Mouse (Mus musculus): Measurements from ENCODE around the gene Trappc13. TPM values are rescaled to one million over a fixed set of nuclear protein-coding genes. Genes with fewer than 3 reads are reported as not detected.

Gene Trappc13
- polyA plus RNA-seq, 1 experiment from 2014 or later: 29.1 TPM

GRCm38 (mm10) chr13:104112266-104112900 is 65.9 kb downstream of the Trappc13 start:
- H3K9ac ChIP-seq: no peak overlapping the region
- H3K27ac ChIP-seq: no peak overlapping the region
- no peak for DNase-seq
- no peak overlapping the region for H3K4me2 ChIP-seq
- no peak for ATAC-seq (ENCODE audit: low read depth)
- H3K4me3 ChIP-seq (replicated peaks): no peak overlapping the region
- H3K4me1 ChIP-seq (replicated peaks): peaks cover 20% of the 10 kb centered on the region
- H3K36me3 ChIP-seq: no peaks in the 10 kb centered on the region
- peaks cover 26% of the 10 kb centered on the region for H3K27me3 ChIP-seq
- WGBS (ENCODE audit: insufficient replicate concordance): 45% methylated on average over 12 of the region's 12 CpGs
- no peaks in the 10 kb centered on the region for H3K9me3 ChIP-seq (replicated peaks)

GRCm38 (mm10) chr13:104110526-104110925 is 67.7 kb downstream of the Trappc13 start:
- Histone ChIP-seq H3K9me3 (replicated peaks) (no peaks in the 10 kb centered on the region), H3K4me3 (replicated peaks) (peak overlapping the region; percentile 65), H3K4me1 (replicated peaks) (peaks cover 20% of the 10 kb centered on the region), H3K4me2 (peak overlapping the region; percentile 87), H3K27me3 (peaks cover 26% of the 10 kb centered on the region), H3K9ac (0 out of 2 replicates have a peak overlapping the region, but pooled peaks have one; percentile 68), H3K36me3 (no peaks in the 10 kb centered on the region), H3K27ac (no peak overlapping the region)
- DNase-seq (no peak), ATAC-seq (ENCODE audit: low read depth) (no peak)
- 55% methylated on average over 7 of the region's 7 CpGs for WGBS (ENCODE audit: insufficient replicate concordance)

- peaks cover 20% of the 10 kb centered on the region for H3K4me1 ChIP-seq (replicated peaks)
- H3K4me2 ChIP-seq: peak overlapping the region; percentile 87
- H3K9ac ChIP-seq: peak overlapping the region; percentile 68
- H3K4me3 ChIP-seq (replicated peaks): peak overlapping the region; percentile 65
- WGBS (ENCODE audit: insufficient replicate concordance): 7% methylated on average over 38 of the region's 38 CpGs
- DNase-seq: peak; percentile 4
- H3K36me3 ChIP-seq: no peaks in the 10 kb centered on the region
- peak; percentile 25 for ATAC-seq (ENCODE audit: low read depth)
- H3K27ac ChIP-seq: no peak overlapping the region
- no peaks in the 10 kb centered on the region for H3K9me3 ChIP-seq (replicated peaks)
- H3K27me3 ChIP-seq: peaks cover 26% of the 10 kb centered on the region
These were observed 68.3 kb downstream of the Trappc13 start for GRCm38 (mm10) chr13:104109816-104110521.

- Histone ChIP-seq H3K4me2 (peak within 1 kb of the TSS; percentile 87), H3K27ac (no peak within 1 kb of the TSS; the same call in 1 of the 2 replicates), H3K36me3 (no peaks in the 10 kb centered on the region), H3K9me3 (replicated peaks) (no peaks in the 10 kb centered on the region), H3K9ac (peak within 1 kb of the TSS; percentile 68), H3K4me3 (replicated peaks) (peak within 1 kb of the TSS; percentile 65), H3K27me3 (peaks cover 26% of the 10 kb centered on the region), H3K4me1 (replicated peaks) (peaks cover 20% of the 10 kb centered on the region)
- ATAC-seq (ENCODE audit: low read depth): peak; percentile 98
- peak; percentile 81 for DNase-seq
- WGBS (ENCODE audit: insufficient replicate concordance): 1% methylated on average over 37 of the region's 44 CpGs
These were observed 68.9 kb downstream of the Trappc13 start, which contains the start of the genes Nln and Sgtb for GRCm38 (mm10) chr13:104109288-104109815. Nln (minus strand) TSS chr13:104109614. Sgtb (plus strand) TSS chr13:104109741.

GRCm38 (mm10) chr13:104108651-104109287 is 69.5 kb downstream of the Trappc13 start:
- ATAC-seq (ENCODE audit: low read depth): peak; percentile 25
- 1% methylated on average over 24 of the region's 24 CpGs for WGBS (ENCODE audit: insufficient replicate concordance)

GRCm38 (mm10) chr13:104101606-104102235 is 76.5 kb downstream of the Trappc13 start:
- H3K27ac ChIP-seq: no peak overlapping the region
- H3K4me2 ChIP-seq: no peak overlapping the region
- H3K36me3 ChIP-seq: 0 out of 2 replicates have a peak, but pooled peaks cover 2% of the 10 kb centered on the region
- H3K9me3 ChIP-seq (replicated peaks): no peaks in the 10 kb centered on the region
- H3K9ac ChIP-seq: no peak overlapping the region
- ATAC-seq (ENCODE audit: low read depth) (no peak), DNase-seq (no peak)
- WGBS (ENCODE audit: insufficient replicate concordance): 61% methylated on average over 5 of the region's 5 CpGs
- no peaks in the 10 kb centered on the region for H3K4me1 ChIP-seq (replicated peaks)
- no peak overlapping the region for H3K4me3 ChIP-seq (replicated peaks)
- no peaks in the 10 kb centered on the region for H3K27me3 ChIP-seq

More at GRCm38 (mm10) chr13:104108651-104109287, 69.5 kb downstream of the Trappc13 start:
- Histone ChIP-seq H3K36me3 (0 out of 2 replicates have a peak, but pooled peaks cover under 1% of the 10 kb centered on the region), H3K4me1 (replicated peaks) (peaks cover 20% of the 10 kb centered on the region), H3K27me3 (peaks cover 26% of the 10 kb centered on the region), H3K4me3 (replicated peaks) (peak overlapping the region; percentile 65), H3K4me2 (peak overlapping the region; percentile 87), H3K9ac (peak overlapping the region; percentile 67), H3K9me3 (replicated peaks) (no peaks in the 10 kb centered on the region), H3K27ac (no peak overlapping the region; the same call in 1 of the 2 replicates)
- DNase-seq: peak; percentile 6

GRCm38 (mm10) chr13:104100416-104100815 is 77.9 kb downstream of the Trappc13 start:
- H3K27ac ChIP-seq: no peak overlapping the region
- 0 out of 2 replicates have a peak, but pooled peaks cover 2% of the 10 kb centered on the region for H3K36me3 ChIP-seq
- ATAC-seq (ENCODE audit: low read depth) (no peak), DNase-seq (no peak)
- no peaks in the 10 kb centered on the region for H3K9me3 ChIP-seq (replicated peaks)
- no peak overlapping the region for H3K4me2 ChIP-seq
- H3K27me3 ChIP-seq: no peaks in the 10 kb centered on the region
- no peak overlapping the region for H3K4me3 ChIP-seq (replicated peaks)
- H3K9ac ChIP-seq: no peak overlapping the region
- WGBS (ENCODE audit: insufficient replicate concordance): 75% methylated on average over 4 of the region's 4 CpGs
- H3K4me1 ChIP-seq (replicated peaks): no peaks in the 10 kb centered on the region

- Histone ChIP-seq H3K4me3 (replicated peaks) (no peak overlapping the region), H3K36me3 (no peaks in the 10 kb centered on the region), H3K4me1 (replicated peaks) (no peaks in the 10 kb centered on the region; the same call in 1 of the 2 replicates), H3K27ac (no peak overlapping the region), H3K27me3 (no peaks in the 10 kb centered on the region), H3K9me3 (replicated peaks) (no peaks in the 10 kb centered on the region), H3K9ac (no peak overlapping the region), H3K4me2 (no peak overlapping the region)
- DNase-seq (no peak), ATAC-seq (ENCODE audit: low read depth) (no peak)
- WGBS (ENCODE audit: insufficient replicate concordance): 80% methylated on average over 7 of the region's 7 CpGs
These were observed 81.1 kb downstream of the Trappc13 start for GRCm38 (mm10) chr13:104097190-104097589.

GRCm38 (mm10) chr13:104095955-104096354 is 82.3 kb downstream of the Trappc13 start:
- H3K27me3 ChIP-seq: no peaks in the 10 kb centered on the region
- no peaks in the 10 kb centered on the region; the same call in 1 of the 2 replicates for H3K4me1 ChIP-seq (replicated peaks)
- H3K9ac ChIP-seq: no peak overlapping the region
- H3K27ac ChIP-seq: no peak overlapping the region
- 62% methylated on average over 7 of the region's 7 CpGs for WGBS (ENCODE audit: insufficient replicate concordance)
- no peak for DNase-seq
- H3K4me3 ChIP-seq (replicated peaks): no peak overlapping the region
- no peak for ATAC-seq (ENCODE audit: low read depth)
- H3K4me2 ChIP-seq: no peak overlapping the region
- no peaks in the 10 kb centered on the region for H3K9me3 ChIP-seq (replicated peaks)
- H3K36me3 ChIP-seq: no peaks in the 10 kb centered on the region

- Histone ChIP-seq H3K9me3 (replicated peaks) (no peaks in the 10 kb centered on the region), H3K27me3 (no peaks in the 10 kb centered on the region), H3K4me2 (no peak overlapping the region), H3K9ac (no peak overlapping the region), H3K36me3 (no peaks in the 10 kb centered on the region), H3K4me1 (replicated peaks) (no peaks in the 10 kb centered on the region; the same call in 1 of the 2 replicates), H3K27ac (no peak overlapping the region), H3K4me3 (replicated peaks) (no peak overlapping the region)
- ATAC-seq (ENCODE audit: low read depth) (peak; percentile 65), DNase-seq (peak; percentile 11)
- 68% methylated on average over 11 of the region's 11 CpGs for WGBS (ENCODE audit: insufficient replicate concordance)
These were observed 83.5 kb downstream of the Trappc13 start for GRCm38 (mm10) chr13:104094531-104095385.

Measured in liver, embryonic 13.5 days (tissue).